Mouse (Mus musculus): ENCODE results near the gene Pcgf5.

DNA sequence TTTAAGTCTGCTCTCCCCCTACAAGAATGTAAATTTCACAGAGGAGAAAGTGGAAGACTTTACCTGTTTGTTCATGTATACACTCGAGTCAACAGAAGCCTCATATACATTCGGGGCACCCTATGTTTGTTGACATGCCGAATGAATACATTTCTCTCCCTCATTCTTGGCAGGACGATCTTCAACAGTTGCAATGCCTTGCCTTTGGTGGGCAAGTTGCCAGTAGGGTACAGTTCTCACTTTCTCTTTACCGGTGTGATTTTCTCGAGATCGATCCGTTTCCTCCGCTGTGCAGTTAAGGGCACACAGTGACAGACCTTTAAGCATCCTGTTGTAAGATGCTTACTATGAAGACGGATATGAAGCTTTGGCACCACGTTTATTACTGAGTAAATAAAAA is 2.1 kb downstream of the Pcgf5 start:
- TF ChIP-seq CTCF (IDR thresholded peaks at IDR 0.05; ENCODE audit: low read depth) (no peak), EP300 (IDR thresholded peaks at IDR 0.05; ENCODE audit: low read depth) (no peak)
